Mouse (Mus musculus) yolk sac, embryonic 10.5 days (tissue): ENCODE measurements around the gene Upk1a.

Experiments used
- DNase-seq: peaks from one replicate; pipeline ENCODE4 v3.0.0-alpha.2; 2017; ENCODE audit warnings: low spot score

The Upk1a gene

GRCm38 (mm10) chr7:30602583-30602982 is 10.1 kb downstream of the Upk1a start:
- DNase-seq: peak; percentile 83

GRCm38 (mm10) chr7:30600651-30601050 is 12.0 kb downstream of the Upk1a start:
- DNase-seq: no peak

GRCm38 (mm10) chr7:30599933-30600353 is 12.7 kb downstream of the Upk1a start:
- DNase-seq: peak; percentile 85

- DNase-seq: no peak
These were observed 13.9 kb downstream of the Upk1a start, which contains the start of gene Zbtb32 for GRCm38 (mm10) chr7:30598786-30599185. Gene Zbtb32, minus strand, starts transcription at chr7:30598909.

GRCm38 (mm10) chr7:30596811-30597210 is 15.8 kb downstream of the Upk1a start:
- DNase-seq: no peak

- no peak for DNase-seq
These were observed 16.6 kb downstream of the Upk1a start for GRCm38 (mm10) chr7:30596093-30596492.

- no peak for DNase-seq
These were observed 18.1 kb downstream of the Upk1a start for GRCm38 (mm10) chr7:30594510-30595024.

GRCm38 (mm10) chr7:30593579-30594509 is 18.8 kb downstream of the Upk1a start:
- DNase-seq: no peak

GRCm38 (mm10) chr7:30592772-30593423 is 19.7 kb downstream of the Upk1a start:
- no peak for DNase-seq

GRCm38 (mm10) chr7:30591605-30591951 is 21.1 kb downstream of the Upk1a start:
- no peak for DNase-seq

- no peak for DNase-seq
These were observed 21.6 kb downstream of the Upk1a start for GRCm38 (mm10) chr7:30590927-30591604.

- peak; percentile 90 for DNase-seq
These were observed 23.0 kb downstream of the Upk1a start for GRCm38 (mm10) chr7:30589435-30590301.

- DNase-seq: peak; percentile 98
These were observed 23.8 kb downstream of the Upk1a start, which contains the start of gene Kmt2b for GRCm38 (mm10) chr7:30588676-30589434. Gene Kmt2b, minus strand, starts transcription at chr7:30588726.

- DNase-seq: peak; percentile 66
These were observed 24.6 kb downstream of the Upk1a start for GRCm38 (mm10) chr7:30587842-30588667.

GRCm38 (mm10) chr7:30586455-30587020 is 26.1 kb downstream of the Upk1a start:
- no peak for DNase-seq

GRCm38 (mm10) chr7:30585170-30585569 is 27.5 kb downstream of the Upk1a start:
- no peak for DNase-seq

- DNase-seq: no peak
These were observed 28.3 kb downstream of the Upk1a start for GRCm38 (mm10) chr7:30584339-30584738.

GRCm38 (mm10) chr7:30581547-30581946 is 31.1 kb downstream of the Upk1a start:
- no peak for DNase-seq

GRCm38 (mm10) chr7:30579950-30580349 is 32.7 kb downstream of the Upk1a start:
- no peak for DNase-seq
